Mouse (Mus musculus) heart, adult 2 months (tissue): ENCODE data around the gene P2rx4.

Experiments used
- CTCF ChIP-seq: fragments of 200-600 bp; IDR thresholded peaks from 2 replicates; pipeline ENCODE4 v1.8.1; 2022; ENCODE audit warnings: antibody characterized with exemption, mild to moderate bottlenecking, moderate library complexity
- EP300 ChIP-seq: fragments of 200-500 bp; IDR thresholded peaks from 2 replicates; pipeline ENCODE4 v1.6.1; 2011; ENCODE audit warnings: low read depth, low read length, control low read depth; ENCODE audit not compliant: insufficient read depth
- POLR2A ChIP-seq: fragments of 200-500 bp; IDR thresholded peaks from 2 replicates; pipeline ENCODE4 v1.6.1; 2011; ENCODE audit warnings: mild to moderate bottlenecking, low read depth, low read length, control low read depth; ENCODE audit not compliant: insufficient read depth

- TF ChIP-seq CTCF, result no peak
- TF ChIP-seq POLR2A, result no peak
- TF ChIP-seq EP300, result no peak
These were observed 23.4 kb downstream of the P2rx4 start for GRCm38 (mm10) chr5:122730776-122731175.
